Mouse (Mus musculus): ENCODE results near the gene Gm38394. TPM values are rescaled to one million over a fixed set of nuclear protein-coding genes. Genes with fewer than 3 reads are reported as not detected.

Gene Gm38394
- total and polyA plus RNA-seq, 3 experiments, result 2.7 to 8.2 (median 4.7) TPM

GRCm38 (mm10) chr1:133670776-133671175 lies 9.7 kb upstream of the Gm38394 start:
- Histone ChIP-seq H3K4me1 (ENCODE audit: control insufficient read depth in 1 of 2, insufficient read depth in 2 of 2) (peaks cover 12 to 25% of the 10 kb centered on the region in 2 experiments), H3K9ac (ENCODE audit: insufficient read depth, low read depth) (no peak overlapping the region), H3K4me2 (ENCODE audit: insufficient read depth, low read depth, poor library complexity, severe bottlenecking) (no peak overlapping the region), H3K79me2 (replicated peaks; ENCODE audit: control insufficient read depth, extremely low read depth, insufficient read depth, poor library complexity, severe bottlenecking) (peaks cover 11% of the 10 kb centered on the region), H3K27me3 (replicated peaks) (no peaks in the 10 kb centered on the region), H3K4me3 (replicated peaks in 1 of 3; ENCODE audit: low read depth in 2 of 3, low read length in 2 of 3, poor library complexity in 1 of 3) (no peak overlapping the region), H3K9me3 (replicated peaks; ENCODE audit: low read length) (no peaks in the 10 kb centered on the region), H3K27ac (ENCODE audit: insufficient read depth, low read depth) (no peak overlapping the region), H3K36me3 (replicated peaks in 1 of 2; ENCODE audit: control insufficient read depth in 1 of 2, insufficient read depth in 1 of 2, low read length in 1 of 2) (no peaks in the 10 kb centered on the region)
- TF ChIP-seq ZKSCAN1 (IDR thresholded peaks at IDR 0.05; ENCODE audit: borderline replicate concordance, low read depth, low read length) (no peak), TCF12 (IDR thresholded peaks at IDR 0.05; ENCODE audit: low read depth, low read length) (no peak), ZNF384 (IDR thresholded peaks at IDR 0.05; ENCODE audit: low read depth, low read length) (no peak), JUN (IDR thresholded peaks at IDR 0.05; ENCODE audit: insufficient read depth, low read depth, low read length) (no peak), MAZ (IDR thresholded peaks at IDR 0.05; ENCODE audit: low read depth, low read length) (no peak), MEF2A (IDR thresholded peaks at IDR 0.05; ENCODE audit: borderline replicate concordance, low read depth, low read length) (no peak), CTCF (conservative IDR thresholded peaks at IDR 0.05 in 1 of 2, IDR thresholded peaks at IDR 0.05 in 1 of 2; ENCODE audit: low read depth in 2 of 2, low read length in 2 of 2) (no peak)
- dilution Hi-C loops (cut with MboI; ENCODE audit: extremely low pct_ligation_motif_present, extremely low pct_unique_long_range_greater_than_20kb, low sequenced_read_pairs), result no loop called here
- in situ Hi-C loops (cut with MboI; ENCODE audit: low pct_ligation_motif_present, low pct_unique_long_range_greater_than_20kb, low sequenced_read_pairs), result no loop called here
- no peak for DNase-seq (ENCODE audit: extremely low read depth)

- H3K36me3 ChIP-seq (replicated peaks in 1 of 2; ENCODE audit: control insufficient read depth in 1 of 2, insufficient read depth in 1 of 2, low read length in 1 of 2), result no peaks in the 10 kb centered on the region
- H3K79me2 ChIP-seq (replicated peaks; ENCODE audit: control insufficient read depth, extremely low read depth, insufficient read depth, poor library complexity, severe bottlenecking), result peaks cover 15% of the 10 kb centered on the region
- TF ChIP-seq BHLHE40 (IDR thresholded peaks at IDR 0.05; ENCODE audit: low read depth, low read length) (no peak), RCOR1 (conservative IDR thresholded peaks at IDR 0.05; ENCODE audit: low read depth, low read length) (no peak), IRF4 (IDR thresholded peaks at IDR 0.05; ENCODE audit: low read depth, low read length) (no peak), CTCF (conservative IDR thresholded peaks at IDR 0.05 in 1 of 2, IDR thresholded peaks at IDR 0.05 in 1 of 2; ENCODE audit: low read depth in 2 of 2, low read length in 2 of 2) (no peak), ZKSCAN1 (IDR thresholded peaks at IDR 0.05; ENCODE audit: borderline replicate concordance, low read depth, low read length) (no peak), MXI1 (IDR thresholded peaks at IDR 0.05; ENCODE audit: low read depth, low read length) (no peak), TCF12 (IDR thresholded peaks at IDR 0.05; ENCODE audit: low read depth, low read length) (no peak), POLR2A (IDR thresholded peaks at IDR 0.05; ENCODE audit: low read depth, low read length) (no peak)
- H3K4me1 ChIP-seq (ENCODE audit: control insufficient read depth in 1 of 2, insufficient read depth in 2 of 2), result peaks cover 12 to 25% of the 10 kb centered on the region in 2 experiments
- no peak overlapping the region for H3K9ac ChIP-seq (ENCODE audit: insufficient read depth, low read depth)
- no peak overlapping the region for H3K4me3 ChIP-seq (replicated peaks in 1 of 3; ENCODE audit: low read depth in 2 of 3, low read length in 2 of 3, poor library complexity in 1 of 3)
- no peak overlapping the region for H3K27ac ChIP-seq (ENCODE audit: insufficient read depth, low read depth)
- in situ Hi-C loops (cut with MboI; ENCODE audit: low pct_ligation_motif_present, low pct_unique_long_range_greater_than_20kb, low sequenced_read_pairs) (no loop called here), dilution Hi-C loops (cut with MboI; ENCODE audit: extremely low pct_ligation_motif_present, extremely low pct_unique_long_range_greater_than_20kb, low sequenced_read_pairs) (no loop called here)
- no peaks in the 10 kb centered on the region for H3K27me3 ChIP-seq (replicated peaks)
- H3K4me2 ChIP-seq (ENCODE audit: insufficient read depth, low read depth, poor library complexity, severe bottlenecking), result no peak overlapping the region
- H3K9me3 ChIP-seq (replicated peaks; ENCODE audit: low read length), result no peaks in the 10 kb centered on the region
- no peak for DNase-seq (ENCODE audit: extremely low read depth)
Observed at GRCm38 (mm10) chr1:133670190-133670589, 9.1 kb upstream of the Gm38394 start.

DNA sequence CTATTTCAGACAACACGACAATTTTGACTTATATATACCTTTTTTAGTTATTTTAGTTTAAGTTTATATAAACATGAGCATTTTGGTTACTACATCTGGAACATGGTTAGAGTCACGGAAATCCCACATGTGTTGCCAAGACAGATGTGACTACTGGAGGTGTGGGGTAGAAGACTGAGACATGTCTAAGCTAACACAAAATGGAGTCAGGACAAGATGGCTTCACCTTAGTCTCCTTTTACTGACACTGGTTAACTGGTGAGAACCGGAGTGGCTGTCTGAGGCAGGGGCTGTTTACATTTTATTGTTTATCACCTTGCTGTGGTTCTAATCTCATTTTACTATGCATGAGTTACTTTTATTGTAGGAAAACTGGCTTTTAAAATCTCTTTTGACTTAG lies 7.5 kb upstream of the Gm38394 start:
- no peak overlapping the region for H3K27ac ChIP-seq (ENCODE audit: insufficient read depth, low read depth)
- in situ Hi-C loops (cut with MboI; ENCODE audit: low pct_ligation_motif_present, low pct_unique_long_range_greater_than_20kb, low sequenced_read_pairs) (no loop called here), dilution Hi-C loops (cut with MboI; ENCODE audit: extremely low pct_ligation_motif_present, extremely low pct_unique_long_range_greater_than_20kb, low sequenced_read_pairs) (no loop called here)
- no peaks in the 10 kb centered on the region for H3K36me3 ChIP-seq (replicated peaks in 1 of 2; ENCODE audit: control insufficient read depth in 1 of 2, insufficient read depth in 1 of 2, low read length in 1 of 2)
- no peak for DNase-seq (ENCODE audit: extremely low read depth)
- no peak overlapping the region for H3K9ac ChIP-seq (ENCODE audit: insufficient read depth, low read depth)
- H3K4me3 ChIP-seq (replicated peaks in 1 of 3; ENCODE audit: low read depth in 2 of 3, low read length in 2 of 3, poor library complexity in 1 of 3), result no peak overlapping the region
- no peak for TF ChIP-seq CTCF (conservative IDR thresholded peaks at IDR 0.05 in 1 of 2, IDR thresholded peaks at IDR 0.05 in 1 of 2; ENCODE audit: low read depth in 2 of 2, low read length in 2 of 2)
- no peak for TF ChIP-seq CHD2 (IDR thresholded peaks at IDR 0.05; ENCODE audit: low read length)
- no peak for TF ChIP-seq MXI1 (IDR thresholded peaks at IDR 0.05; ENCODE audit: low read depth, low read length)
- no peak for TF ChIP-seq RAD21 (IDR thresholded peaks at IDR 0.05; ENCODE audit: low read depth, low read length)
- H3K4me1 ChIP-seq (ENCODE audit: control insufficient read depth in 1 of 2, insufficient read depth in 2 of 2), result peaks cover 11 to 26% of the 10 kb centered on the region in 2 experiments
- no peak overlapping the region for H3K4me2 ChIP-seq (ENCODE audit: insufficient read depth, low read depth, poor library complexity, severe bottlenecking)
- H3K27me3 ChIP-seq (replicated peaks), result no peaks in the 10 kb centered on the region
- no peaks in the 10 kb centered on the region for H3K9me3 ChIP-seq (replicated peaks; ENCODE audit: low read length)
- H3K79me2 ChIP-seq (replicated peaks; ENCODE audit: control insufficient read depth, extremely low read depth, insufficient read depth, poor library complexity, severe bottlenecking), result peaks cover 23% of the 10 kb centered on the region
